Mouse (Mus musculus): ENCODE measurements around the gene Zfp706.

- TF ChIP-seq E2F4 (IDR thresholded peaks at IDR 0.05; ENCODE audit: insufficient read depth) (no peak), POLR2A (IDR thresholded peaks at IDR 0.05; ENCODE audit: insufficient read length, low read depth) (no peak), SRF (IDR thresholded peaks at IDR 0.05; ENCODE audit: control insufficient read depth, insufficient read length, low read depth) (no peak), TCF12 (IDR thresholded peaks at IDR 0.05; ENCODE audit: insufficient read depth, poor library complexity, severe bottlenecking) (no peak), CEBPB (IDR thresholded peaks at IDR 0.05; ENCODE audit: insufficient read depth, poor library complexity, severe bottlenecking) (no peak), MAX (IDR thresholded peaks at IDR 0.05; ENCODE audit: low read depth) (no peak), USF1 (IDR thresholded peaks at IDR 0.05; ENCODE audit: low read depth) (no peak), MYOD1 (IDR thresholded peaks at IDR 0.05; ENCODE audit: control insufficient read depth in 1 of 3, insufficient read length in 2 of 3, low read depth in 2 of 3) (no peak)
Observed at GRCm38 (mm10) chr15:36977823-36978222, 29.8 kb downstream of the Zfp706 start.

Measured in myocyte (in vitro differentiated cells).